Mouse (Mus musculus): Measurements from ENCODE around the gene Dlg1. TPM values are rescaled to one million over a fixed set of nuclear protein-coding genes. Genes with fewer than 3 reads are reported as not detected.

Dlg1 gene
- polyA plus RNA-seq, 1 experiment from 2014 or later = 24.7 TPM

Other genes starting within 250 kb of the Dlg1 start
- gene Bdh1, start 241.2 kb upstream of the Dlg1 start, polyA plus RNA-seq (2016; fragmentation: Nextera tagmentation; extraction: Ambion mirVana) = 34.9 and 36.2 TPM in 2 replicates
- gene Meltf, start 215.4 kb downstream of the Dlg1 start, polyA plus RNA-seq (2016; fragmentation: Nextera tagmentation; extraction: Ambion mirVana) = 0.10 and 0.22 TPM in 2 replicates

Measured in midbrain, embryonic 12.5 days (tissue).